Mouse (Mus musculus) midbrain, embryonic 12.5 days (tissue): ENCODE data around the gene C1qb. TPM values are rescaled to one million over a fixed set of nuclear protein-coding genes. Genes with fewer than 3 reads are reported as not detected.

Experiments
- ATAC-seq: fragments of 200-750 bp; cut with Nextera tagmentation; 2 replicates; pipeline ENCODE4 v1.8.0; 2017; ENCODE audit warnings: low read depth, moderate TSS enrichment, moderate library complexity; ENCODE audit not compliant: low FRiP score
- H3K27ac ChIP-seq: fragments of 300-500 bp; sonication (generic); replicated peaks from 2 replicates; pipeline ENCODE4 v1.5.1; 2016; ENCODE audit warnings: mild to moderate bottlenecking
- H3K27me3 ChIP-seq: fragments of 300-500 bp; sonication (generic); 2 replicates; pipeline ENCODE4 v1.6.1; 2016; ENCODE audit warnings: mild to moderate bottlenecking
- H3K36me3 ChIP-seq: fragments of 300-500 bp; sonication (generic); 2 replicates; pipeline ENCODE4 v1.6.1; 2016
- H3K4me1 ChIP-seq: fragments of 300-500 bp; sonication (generic); 2 replicates; pipeline ENCODE4 v1.6.1; 2016
- H3K4me2 ChIP-seq: fragments of 300-500 bp; sonication (generic); replicated peaks from 2 replicates; pipeline ENCODE4 v1.6.1; 2016; ENCODE audit warnings: mild to moderate bottlenecking, moderate library complexity
- H3K4me3 ChIP-seq: fragments of 300-500 bp; sonication (generic); 2 replicates; pipeline ENCODE4 v1.5.1; 2016; ENCODE audit warnings: mild to moderate bottlenecking
- H3K9ac ChIP-seq: fragments of 300-500 bp; sonication (generic); replicated peaks from 2 replicates; pipeline ENCODE4 v1.6.1; 2016; ENCODE audit warnings: mild to moderate bottlenecking, moderate library complexity
- H3K9me3 ChIP-seq: fragments of 300-500 bp; sonication (generic); 2 replicates; pipeline ENCODE4 v1.6.1; 2016; ENCODE audit warnings: mild to moderate bottlenecking
- WGBS: fragments of 180-500 bp; shearing (Covaris S2); methylation state at CpG from one replicate; pipeline ENCODE4 v1.1.7; 2016; 5-methylcytosine and 5-hydroxymethylcytosine counted together
- polyA plus RNA-seq: library from polyadenylated mRNA; unstranded; fragments of >200 nt; fragmentation: Nextera tagmentation; extraction: Ambion mirVana; gene quantifications from 2 replicates; pipeline ENCODE4 v1.2.1, GENCODE M21; 2016

Gene C1qb
- polyA plus RNA-seq, 1 experiment from 2014 or later: 38.4 TPM

GRCm38 (mm10) chr4:136911211-136911646, 25.2 kb upstream of the C1qb start:
- Histone ChIP-seq H3K27me3 (peaks cover 83% of the 10 kb centered on the region), H3K9ac (no peak overlapping the region), H3K27ac (peak overlapping the region; percentile 81), H3K4me1 (peaks cover 34% of the 10 kb centered on the region), H3K9me3 (no peaks in the 10 kb centered on the region), H3K36me3 (no peaks in the 10 kb centered on the region), H3K4me3 (no peak overlapping the region), H3K4me2 (peak overlapping the region; percentile 40)
- peak; percentile 77 for ATAC-seq
- 3% methylated on average over 17 of the region's 17 CpGs for WGBS

GRCm38 (mm10) chr4:136907809-136908208, 21.8 kb upstream of the C1qb start:
- no peak overlapping the region for H3K27ac ChIP-seq

GRCm38 (mm10) chr4:136907033-136907432, 21.0 kb upstream of the C1qb start:
- peaks cover 91% of the 10 kb centered on the region for H3K27me3 ChIP-seq
- ATAC-seq: no peak

More at GRCm38 (mm10) chr4:136907809-136908208, 21.8 kb upstream of the C1qb start:
- Histone ChIP-seq H3K36me3 (no peaks in the 10 kb centered on the region), H3K4me1 (peaks cover 37% of the 10 kb centered on the region), H3K4me3 (no peak overlapping the region), H3K4me2 (no peak overlapping the region), H3K9me3 (no peaks in the 10 kb centered on the region), H3K27me3 (peaks cover 90% of the 10 kb centered on the region), H3K9ac (no peak overlapping the region)
- ATAC-seq: no peak

GRCm38 (mm10) chr4:136904767-136905539, 19.0 kb upstream of the C1qb start:
- WGBS: under 1% methylated on average over 23 of the region's 23 CpGs
- peaks cover 76% of the 10 kb centered on the region for H3K27me3 ChIP-seq
- peak overlapping the region; percentile 6; the same call in 1 of the 2 replicates for H3K4me3 ChIP-seq

More at GRCm38 (mm10) chr4:136907033-136907432, 21.0 kb upstream of the C1qb start:
- Histone ChIP-seq H3K4me1 (peaks cover 29% of the 10 kb centered on the region), H3K4me2 (no peak overlapping the region), H3K9me3 (no peaks in the 10 kb centered on the region), H3K4me3 (no peak overlapping the region), H3K36me3 (no peaks in the 10 kb centered on the region), H3K27ac (no peak overlapping the region), H3K9ac (no peak overlapping the region)
- 14% methylated on average over 7 of the region's 7 CpGs for WGBS

GRCm38 (mm10) chr4:136899154-136899553, 13.2 kb upstream of the C1qb start:
- ATAC-seq: no peak

More at GRCm38 (mm10) chr4:136904767-136905539, 19.0 kb upstream of the C1qb start:
- Histone ChIP-seq H3K9me3 (no peaks in the 10 kb centered on the region), H3K27ac (no peak overlapping the region; the same call in 1 of the 2 replicates), H3K36me3 (no peaks in the 10 kb centered on the region), H3K4me1 (peaks cover 15% of the 10 kb centered on the region), H3K4me2 (peak overlapping the region; percentile 38), H3K9ac (no peak overlapping the region; the same call in 1 of the 2 replicates)
- ATAC-seq: peak; percentile 38; the same call in 1 of the 2 replicates

GRCm38 (mm10) chr4:136898637-136899036, 12.7 kb upstream of the C1qb start, which contains the start of gene C1qa:
Gene C1qa (minus strand): TSS chr4:136898803.
- no peak within 1 kb of the TSS for H3K4me3 ChIP-seq
- 0 out of 2 replicates have a peak within 1 kb of the TSS, but pooled peaks have one; percentile 30 for H3K27ac ChIP-seq
- no peak within 1 kb of the TSS for H3K9ac ChIP-seq
- H3K4me1 ChIP-seq: peaks cover 12% of the 10 kb centered on the region; the same call in 1 of the 2 replicates
- ATAC-seq: no peak
- no peaks in the 10 kb centered on the region for H3K36me3 ChIP-seq
- H3K4me2 ChIP-seq: no peak within 1 kb of the TSS
- peaks cover 71% of the 10 kb centered on the region for H3K27me3 ChIP-seq
- H3K9me3 ChIP-seq: no peaks in the 10 kb centered on the region
- WGBS: 84% methylated on average over 9 of the region's 9 CpGs

More at GRCm38 (mm10) chr4:136899154-136899553, 13.2 kb upstream of the C1qb start:
- 69% methylated on average over 7 of the region's 7 CpGs for WGBS
- Histone ChIP-seq H3K4me2 (no peak overlapping the region), H3K36me3 (no peaks in the 10 kb centered on the region), H3K27me3 (peaks cover 73% of the 10 kb centered on the region), H3K9me3 (no peaks in the 10 kb centered on the region), H3K9ac (no peak overlapping the region), H3K27ac (no peak overlapping the region), H3K4me3 (no peak overlapping the region), H3K4me1 (peaks cover 12% of the 10 kb centered on the region; the same call in 1 of the 2 replicates)

GRCm38 (mm10) chr4:136898084-136898598, 12.2 kb upstream of the C1qb start:
- Histone ChIP-seq H3K36me3 (no peaks in the 10 kb centered on the region), H3K9me3 (no peaks in the 10 kb centered on the region), H3K4me2 (no peak overlapping the region), H3K27ac (0 out of 2 replicates have a peak overlapping the region, but pooled peaks have one; percentile 30), H3K4me1 (peaks cover 12% of the 10 kb centered on the region; the same call in 1 of the 2 replicates), H3K4me3 (no peak overlapping the region), H3K9ac (no peak overlapping the region), H3K27me3 (peaks cover 74% of the 10 kb centered on the region)
- WGBS: 69% methylated on average over 9 of the region's 9 CpGs
- ATAC-seq: no peak

- Histone ChIP-seq H3K4me2 (no peak overlapping the region; the same call in 1 of the 2 replicates), H3K9ac (no peak overlapping the region), H3K36me3 (no peaks in the 10 kb centered on the region), H3K9me3 (no peaks in the 10 kb centered on the region), H3K27ac (no peak overlapping the region), H3K4me3 (no peak overlapping the region), H3K27me3 (peaks cover 74% of the 10 kb centered on the region), H3K4me1 (peaks cover 12% of the 10 kb centered on the region; the same call in 1 of the 2 replicates)
- WGBS: 38% methylated on average over 10 of the region's 10 CpGs
- ATAC-seq: no peak
Observed at GRCm38 (mm10) chr4:136896461-136896860, 10.5 kb upstream of the C1qb start.

- no peaks in the 10 kb centered on the region for H3K9me3 ChIP-seq
- no peaks in the 10 kb centered on the region for H3K36me3 ChIP-seq
- no peak overlapping the region; the same call in 1 of the 2 replicates for H3K9ac ChIP-seq
- H3K27ac ChIP-seq: no peak overlapping the region
- no peak for ATAC-seq
- WGBS: 4% methylated on average over 15 of the region's 15 CpGs
- peak overlapping the region; percentile 20 for H3K4me2 ChIP-seq
- peaks cover 75% of the 10 kb centered on the region for H3K27me3 ChIP-seq
- H3K4me1 ChIP-seq: peaks cover 12% of the 10 kb centered on the region; the same call in 1 of the 2 replicates
- no peak overlapping the region for H3K4me3 ChIP-seq
Observed at GRCm38 (mm10) chr4:136895861-136896260, 9.9 kb upstream of the C1qb start.

- ATAC-seq: no peak
Observed at GRCm38 (mm10) chr4:136894821-136895220, 8.8 kb upstream of the C1qb start.

GRCm38 (mm10) chr4:136893691-136894543, 7.9 kb upstream of the C1qb start:
- Histone ChIP-seq H3K9me3 (no peaks in the 10 kb centered on the region), H3K4me1 (peaks cover 12% of the 10 kb centered on the region; the same call in 1 of the 2 replicates), H3K4me3 (no peak overlapping the region), H3K36me3 (no peaks in the 10 kb centered on the region), H3K27me3 (peaks cover 81% of the 10 kb centered on the region), H3K4me2 (no peak overlapping the region), H3K27ac (no peak overlapping the region), H3K9ac (no peak overlapping the region)
- ATAC-seq: peak; percentile 56
- WGBS: 6% methylated on average over 9 of the region's 9 CpGs

More at GRCm38 (mm10) chr4:136894821-136895220, 8.8 kb upstream of the C1qb start:
- no peak overlapping the region for H3K9ac ChIP-seq
- H3K27me3 ChIP-seq: peaks cover 83% of the 10 kb centered on the region
- no peaks in the 10 kb centered on the region for H3K9me3 ChIP-seq
- H3K36me3 ChIP-seq: no peaks in the 10 kb centered on the region
- 77% methylated on average over 4 of the region's 4 CpGs for WGBS
- H3K4me3 ChIP-seq: no peak overlapping the region
- no peak overlapping the region for H3K27ac ChIP-seq
- peaks cover 12% of the 10 kb centered on the region; the same call in 1 of the 2 replicates for H3K4me1 ChIP-seq
- no peak overlapping the region for H3K4me2 ChIP-seq
